Comparison of ENCODE assay signal across 8 mouse cellular contexts in the genomic region with DNA sequence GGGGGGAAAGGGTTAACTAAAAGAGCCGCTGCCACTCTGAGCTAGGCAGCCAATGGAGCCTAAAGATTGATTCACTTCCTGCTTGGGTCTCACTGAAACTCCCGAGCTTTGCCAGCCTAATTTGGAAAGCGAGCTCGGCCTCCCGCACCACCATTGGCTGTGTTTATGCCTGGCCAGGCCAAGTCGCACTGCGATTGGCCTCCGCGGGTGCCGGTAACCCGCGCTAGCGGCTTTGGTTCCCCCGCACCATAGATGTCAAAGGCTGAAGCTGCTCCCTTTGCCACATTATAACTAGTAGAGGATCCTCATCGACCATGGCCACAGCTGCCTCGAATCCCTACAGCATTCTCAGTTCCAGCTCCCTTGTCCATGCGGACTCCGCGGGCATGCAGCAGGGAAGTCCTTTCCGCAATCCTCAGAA. TPM values are rescaled to one million over a fixed set of nuclear protein-coding genes. Genes with fewer than 3 reads are reported as not detected.
A peak's percentile ranks its signal among the peaks of the same experiment; 100 is the strongest.
DNase-seq lines count a peak whose midpoint lies in the region; ATAC-seq lines count a peak whose summit lies in the region.

Gene Pou3f4 (plus strand): TSS at position 130 of the 421 bp plus-strand sequence.

- no peak within 1 kb of the TSS for H3K27ac ChIP-seq in kidney, embryonic 14.5 days (ENCODE audit: low read depth, low read length)
- no peak within 1 kb of the TSS for H3K27ac ChIP-seq in limb, embryonic 11.5 days (replicated peaks; ENCODE audit: low read depth, low read length)
- peak within 1 kb of the TSS; percentile 93 for H3K27ac ChIP-seq in neural tube, embryonic 13.5 days (replicated peaks)

- H3K9me3 ChIP-seq in kidney, embryonic 14.5 days (ENCODE audit: control insufficient read depth, low read length), result no peaks in the 10 kb centered on the region
- H3K9me3 ChIP-seq in limb, embryonic 11.5 days (ENCODE audit: control insufficient read depth, low read length), result no peaks in the 10 kb centered on the region
- no peaks in the 10 kb centered on the region for H3K9me3 ChIP-seq in neural tube, embryonic 13.5 days

- ATAC-seq in kidney, embryonic 14.5 days (ENCODE audit: low FRiP score, low TSS enrichment), result peak; percentile 97
- peak; percentile 90 for ATAC-seq in limb, embryonic 11.5 days (ENCODE audit: insufficient number of reproducible peaks, low FRiP score, low TSS enrichment, low read depth)
- peak; percentile 90 for ATAC-seq in neural tube, embryonic 13.5 days (ENCODE audit: low read depth)

- peaks cover 23% of the 10 kb centered on the region; the same call in 1 of the 2 replicates for H3K27me3 ChIP-seq in kidney, embryonic 14.5 days (ENCODE audit: control insufficient read depth, insufficient read depth, low read length)
- H3K27me3 ChIP-seq in limb, embryonic 11.5 days (ENCODE audit: control insufficient read depth, insufficient read depth, low read length), result peaks cover 14% of the 10 kb centered on the region
- H3K27me3 ChIP-seq in neural tube, embryonic 13.5 days, result no peaks in the 10 kb centered on the region

- H3K4me2 ChIP-seq in kidney, embryonic 14.5 days (replicated peaks; ENCODE audit: low read depth, low read length), result peak within 1 kb of the TSS; percentile 59
- peak within 1 kb of the TSS; percentile 49 for H3K4me2 ChIP-seq in limb, embryonic 11.5 days (ENCODE audit: low read depth, severe bottlenecking)
- H3K4me2 ChIP-seq in neural tube, embryonic 13.5 days, result peak within 1 kb of the TSS; percentile 57

- no peaks in the 10 kb centered on the region for H3K4me1 ChIP-seq in kidney, embryonic 14.5 days (ENCODE audit: control insufficient read depth, insufficient read depth, low read length)
- H3K4me1 ChIP-seq in limb, embryonic 11.5 days (ENCODE audit: control insufficient read depth, insufficient read depth, low read length), result no peaks in the 10 kb centered on the region
- no peaks in the 10 kb centered on the region for H3K4me1 ChIP-seq in neural tube, embryonic 13.5 days (replicated peaks)

- H3K9ac ChIP-seq in kidney, embryonic 14.5 days (ENCODE audit: low read depth, low read length), result no peak within 1 kb of the TSS
- H3K9ac ChIP-seq in limb, embryonic 11.5 days (ENCODE audit: low read length), result no peak within 1 kb of the TSS
- H3K9ac ChIP-seq in neural tube, embryonic 13.5 days, result peak within 1 kb of the TSS; percentile 78

- H3K36me3 ChIP-seq in kidney, embryonic 14.5 days (ENCODE audit: control insufficient read depth, insufficient read depth, low read length), result no peaks in the 10 kb centered on the region
- H3K36me3 ChIP-seq in limb, embryonic 11.5 days (ENCODE audit: control insufficient read depth, insufficient read depth, low read length), result no peaks in the 10 kb centered on the region
- no peaks in the 10 kb centered on the region for H3K36me3 ChIP-seq in neural tube, embryonic 13.5 days

- DNase-seq in adrenal gland, postnatal 14 days, result peak; percentile 43
- DNase-seq in adrenal gland, adult 8-10 months, result no peak
- peak; percentile 22 for DNase-seq in cerebellum, adult 9-10 months
- DNase-seq in forelimb bud, embryonic 11.5 days (ENCODE audit: low read depth, low spot score), result peak; percentile 78
- DNase-seq in limb, embryonic 11.5 days (ENCODE audit: low spot score), result peak; percentile 70
- no peak for DNase-seq in T-cell, adult 2 months (ENCODE audit: low spot score)

- peak within 1 kb of the TSS; percentile 34 for H3K4me3 ChIP-seq in kidney, embryonic 14.5 days (ENCODE audit: low read length)
- peak within 1 kb of the TSS; percentile 34 for H3K4me3 ChIP-seq in limb, embryonic 11.5 days (ENCODE audit: low read depth, low read length)
- H3K4me3 ChIP-seq in neural tube, embryonic 13.5 days, result peak within 1 kb of the TSS; percentile 58

- WGBS in kidney, embryonic 14.5 days, result 22% methylated on average over 20 of the region's 20 CpGs
- WGBS in limb, embryonic 11.5 days, result 18% methylated on average over 20 of the region's 20 CpGs
- 17% methylated on average over 20 of the region's 20 CpGs for WGBS in neural tube, embryonic 13.5 days

RNA-seq across cellular contexts. Expression of gene Pou3f4, which starts in this region (rescaled TPM):
- not detected in 2 replicates for total RNA-seq in adrenal gland, postnatal 14 days (2021)
- under 1 TPM in 1 of 4 experiments, not detected in 3; 0.10 TPM for total RNA-seq in adrenal gland, adult 8-10 months (2022)
- 0.23 and 0.31 TPM in 2 replicates for polyA plus RNA-seq in kidney, embryonic 14.5 days (2014; fragmentation: Nextera tagmentation; extraction: Ambion mirVana)
- 0.06 and 0.09 TPM in 2 replicates for polyA plus RNA-seq in limb, embryonic 11.5 days (2014; fragmentation: Nextera tagmentation; extraction: Ambion mirVana)
- 10.2 and 11.5 TPM in 2 replicates for polyA plus RNA-seq in neural tube, embryonic 13.5 days (2015; fragmentation: Nextera tagmentation; extraction: Ambion mirVana)

Comparison
In these comparisons a context has a peak if more than half of its experiments do, and no peak if none do; other contexts are left out.
1. Peak in DNase-seq in adrenal gland, postnatal 14 days; RNA of the gene not detected or under 1 TPM.
2. Peak in ATAC-seq, H3K4me3 ChIP-seq and H3K4me2 ChIP-seq in kidney, embryonic 14.5 days; RNA of the gene not detected or under 1 TPM.
3. Peak in DNase-seq, ATAC-seq, H3K4me3 ChIP-seq and H3K4me2 ChIP-seq in limb, embryonic 11.5 days; RNA of the gene not detected or under 1 TPM.
4. DNase-seq: peak in cerebellum, adult 9-10 months (single experiment) and forelimb bud, embryonic 11.5 days (single experiment); none in adrenal gland, adult 8-10 months (single experiment) and T-cell, adult 2 months (single experiment).
5. Peak in every context shown above with its lines, with median percentiles within 50 percentile points of each other: ATAC-seq, H3K4me2 ChIP-seq and H3K4me3 ChIP-seq.